Mouse (Mus musculus): ENCODE measurements at regions not wholly inside any gene's neighbourhood (a gene's known extent, or its start where the extent isn't known, plus 50 kb on each side); places are given as distances from the start of the nearest gene placed in this dataset.

GRCm38 (mm10) chr6:147973059-147973458 is 74.0 kb upstream of the Far2 start:
- Histone ChIP-seq H3K9ac (ENCODE audit: control insufficient read depth, low read depth, low read length, poor library complexity, severe bottlenecking) (no peak overlapping the region), H3K4me3 (ENCODE audit: control insufficient read depth in 1 of 2, insufficient read depth in 1 of 2, low read depth in 2 of 2, low read length in 2 of 2) (no peak overlapping the region), H3K36me3 (ENCODE audit: control insufficient read depth in 1 of 2, insufficient read depth in 2 of 2, low read length in 2 of 2) (no peaks in the 10 kb centered on the region), H3K27ac (ENCODE audit: control insufficient read depth, low read depth, low read length) (no peak overlapping the region), H3K79me2 (ENCODE audit: control insufficient read depth, insufficient read depth, low read length, poor library complexity) (no peaks in the 10 kb centered on the region), H3K27me3 (ENCODE audit: control insufficient read depth in 1 of 2, insufficient read depth in 2 of 2, low read length in 2 of 2) (no peaks in the 10 kb centered on the region), H3K9me3 (replicated peaks; ENCODE audit: insufficient read depth, low read length) (no peaks in the 10 kb centered on the region), H3K4me1 (ENCODE audit: control insufficient read depth in 1 of 2, insufficient read depth in 2 of 2, low read length in 2 of 2) (no peaks in the 10 kb centered on the region)
- TF ChIP-seq GABPA (IDR thresholded peaks at IDR 0.05; ENCODE audit: low read depth, low read length) (no peak), SMC3 (IDR thresholded peaks at IDR 0.05; ENCODE audit: low read depth, low read length) (no peak), MYB (IDR thresholded peaks at IDR 0.05; ENCODE audit: low read depth, low read length) (no peak), ZNF384 (IDR thresholded peaks at IDR 0.05; ENCODE audit: low read depth, low read length) (no peak), MEF2A (IDR thresholded peaks at IDR 0.05; ENCODE audit: extremely low read depth, insufficient replicate concordance, low read depth, low read length, poor library complexity, severe bottlenecking) (no peak), CHD2 (IDR thresholded peaks at IDR 0.05; ENCODE audit: low read length) (no peak), NRF1 (IDR thresholded peaks at IDR 0.05; ENCODE audit: insufficient read depth, low read depth, low read length, poor library complexity, severe bottlenecking) (no peak), ZKSCAN1 (IDR thresholded peaks at IDR 0.05; ENCODE audit: low read depth, low read length) (no peak), UBTF (IDR thresholded peaks at IDR 0.05; ENCODE audit: borderline replicate concordance, insufficient read depth, low read depth, low read length) (no peak), TAL1 (IDR thresholded peaks at IDR 0.05; ENCODE audit: low read length) (no peak), CTCF (IDR thresholded peaks at IDR 0.05 in 2 of 3, conservative IDR thresholded peaks at IDR 0.05 in 1 of 3; ENCODE audit: control insufficient read depth in 1 of 3, insufficient read depth in 1 of 3, low read depth in 2 of 3, low read length in 3 of 3, poor library complexity in 1 of 3, severe bottlenecking in 1 of 3) (no peak), SIN3A (IDR thresholded peaks at IDR 0.05; ENCODE audit: low read length) (no peak), USF1 (IDR thresholded peaks at IDR 0.05; ENCODE audit: low read depth, low read length) (no peak), BHLHE40 (IDR thresholded peaks at IDR 0.05; ENCODE audit: borderline replicate concordance, low read depth, low read length) (no peak), HCFC1 (IDR thresholded peaks at IDR 0.05; ENCODE audit: low read depth, low read length) (no peak), ELF1 (IDR thresholded peaks at IDR 0.05; ENCODE audit: low read depth, low read length) (no peak), MAX (IDR thresholded peaks at IDR 0.05; ENCODE audit: low read length) (no peak)
- DNase-seq (ENCODE audit: low read depth, low spot score) = no peak

GRCm38 (mm10) chr6:147975917-147976316 is 71.1 kb upstream of the Far2 start:
- no peaks in the 10 kb centered on the region for H3K36me3 ChIP-seq (ENCODE audit: control insufficient read depth in 1 of 2, insufficient read depth in 2 of 2, low read length in 2 of 2)
- H3K79me2 ChIP-seq (ENCODE audit: control insufficient read depth, insufficient read depth, low read length, poor library complexity) = no peaks in the 10 kb centered on the region
- TF ChIP-seq POLR2AphosphoS2 (IDR thresholded peaks at IDR 0.05; ENCODE audit: low read length) (no peak), ZNF384 (IDR thresholded peaks at IDR 0.05; ENCODE audit: low read depth, low read length) (no peak), POLR2A (IDR thresholded peaks at IDR 0.05; ENCODE audit: control insufficient read depth in 1 of 2, insufficient read depth in 1 of 2, low read depth in 1 of 2, low read length in 2 of 2, poor library complexity in 1 of 2) (no peak), ZKSCAN1 (IDR thresholded peaks at IDR 0.05; ENCODE audit: low read depth, low read length) (no peak), GATA1 (IDR thresholded peaks at IDR 0.05; ENCODE audit: low read depth, low read length) (no peak), KAT2A (conservative IDR thresholded peaks at IDR 0.05; ENCODE audit: low read depth, low read length) (no peak), MEF2A (IDR thresholded peaks at IDR 0.05; ENCODE audit: extremely low read depth, insufficient replicate concordance, low read depth, low read length, poor library complexity, severe bottlenecking) (no peak)
- no peaks in the 10 kb centered on the region for H3K27me3 ChIP-seq (ENCODE audit: control insufficient read depth in 1 of 2, insufficient read depth in 2 of 2, low read length in 2 of 2)
- no peak overlapping the region for H3K9ac ChIP-seq (ENCODE audit: control insufficient read depth, low read depth, low read length, poor library complexity, severe bottlenecking)
- no peak overlapping the region for H3K4me3 ChIP-seq (ENCODE audit: control insufficient read depth in 1 of 2, insufficient read depth in 1 of 2, low read depth in 2 of 2, low read length in 2 of 2)
- DNase-seq (ENCODE audit: low read depth, low spot score) = no peak
- no peaks in the 10 kb centered on the region for H3K4me1 ChIP-seq (ENCODE audit: control insufficient read depth in 1 of 2, insufficient read depth in 2 of 2, low read length in 2 of 2)
- H3K27ac ChIP-seq (ENCODE audit: control insufficient read depth, low read depth, low read length) = no peak overlapping the region
- H3K9me3 ChIP-seq (replicated peaks; ENCODE audit: insufficient read depth, low read length) = no peaks in the 10 kb centered on the region
